Mouse (Mus musculus) embryonic stem cell, embryonic (primary cell): ENCODE data around the gene Lysmd2.

ENCODE experiments used
- CTCF ChIA-PET, 4 experiments: fragments of 300-600 bp in 2 of 4; fragments of 350-600 bp in 2 of 4; sonication (Branson Sonifier 250); formaldehyde crosslinking; loops; one replicate each; lab custom pipeline; 2022; ENCODE audit warnings: inconsistent platforms in 2 of 4; lab: Charles Lee
- POLR2A ChIA-PET, 4 experiments: fragments of 300-600 bp in 2 of 4; fragments of 350-600 bp in 2 of 4; sonication (Branson Sonifier 250); formaldehyde crosslinking; loops; one replicate each; lab custom pipeline; 2022; ENCODE audit warnings: antibody characterized with exemption in 4 of 4, inconsistent platforms in 1 of 4; lab: Charles Lee

The Lysmd2 gene

GRCm38 (mm10) chr9:75625556-75626307 lies at the start of gene Lysmd2:
TSS of gene Lysmd2 (plus strand) at chr9:75625741.
- ChIA-PET CTCF (interaction anchor here in 3 of 4 experiments (0.6 to 2.0 kb wide), 9 partner anchors 15 to 555 kb away, joined by 3 to 6 read pairs (median 3); partner anchors contain the start of genes Myo5a (in 1 of the 3), Scg3 (in 1 of the 3) and Tmod2 (in 1 of the 3)), POLR2A (interaction anchor here (0.6 to 3.3 kb wide), 30 partner anchors 9 to 717 kb away, joined by 3 to 23 read pairs (median 4); partner anchors contain the start of genes Tmod2 (in 4 of the 4), Leo1 (in 1 of the 4), Scg3 (in 1 of the 4) and Tmod3 (in 1 of the 4))

GRCm38 (mm10) chr9:75579321-75579720 lies 46.2 kb upstream of the Lysmd2 start:
- ChIA-PET POLR2A (no interaction called here), CTCF (interaction anchor here (0.6 to 1.2 kb wide), 4 partner anchors 18 to 546 kb away, joined by 3 to 5 read pairs (median 4); no protein-coding TSS in a partner anchor)

GRCm38 (mm10) chr9:75581694-75582350 lies 43.7 kb upstream of the Lysmd2 start:
- ChIA-PET POLR2A (interaction anchor here in 3 of 4 experiments (0.6 to 1.8 kb wide), 8 partner anchors 17 to 865 kb away, joined by 3 to 6 read pairs (median 4); partner anchors contain the start of genes Lysmd2 (in 1 of the 3) and Tmod2 (in 1 of the 3)), CTCF (interaction anchor here (0.6 to 2.1 kb wide), 37 partner anchors 8 to 299 kb away, joined by 3 to 15 read pairs (median 4); partner anchors contain the start of genes Lysmd2 (in 1 of the 4), Tmod2 (in 1 of the 4) and Tmod3 (in 1 of the 4))

- ChIA-PET POLR2A (interaction anchor here in 2 of 4 experiments (0.6 to 2.1 kb wide), 4 partner anchors 36 to 742 kb away, joined by 4 to 8 read pairs (median 5); no protein-coding TSS in a partner anchor), CTCF (interaction anchor here in 3 of 4 experiments (0.9 to 1.6 kb wide), 3 partner anchors 8 kb away, joined by 3 to 5 read pairs (median 5); no protein-coding TSS in a partner anchor)
Observed at GRCm38 (mm10) chr9:75589850-75590790, 35.4 kb upstream of the Lysmd2 start.

- ChIA-PET POLR2A (interaction anchor here in 2 of 4 experiments (1.0 to 1.1 kb wide), 2 partner anchors 32 to 52 kb away, joined by 3 read pairs; partner anchors contain the start of gene Lysmd2 (in 1 of the 2)), CTCF (interaction anchor here in 3 of 4 experiments (0.6 to 1.9 kb wide), 3 partner anchors 11 to 39 kb away, joined by 3 to 7 read pairs (median 6); no protein-coding TSS in a partner anchor)
Observed at GRCm38 (mm10) chr9:75593481-75593880, 32.1 kb upstream of the Lysmd2 start.

- ChIA-PET POLR2A (no interaction called here), CTCF (interaction anchor here in 1 of 4 experiments (0.6 kb wide), 1 partner anchor 18 kb away, joined by 5 read pairs; no protein-coding TSS in a partner anchor)
Observed at GRCm38 (mm10) chr9:75597036-75597435, 28.5 kb upstream of the Lysmd2 start.

- ChIA-PET POLR2A (no interaction called here), CTCF (interaction anchor here in 1 of 4 experiments (0.9 kb wide), 1 partner anchor 104 kb away, joined by 5 read pairs; no protein-coding TSS in a partner anchor)
Observed at GRCm38 (mm10) chr9:75597596-75597995, 27.9 kb upstream of the Lysmd2 start.

- ChIA-PET POLR2A (no interaction called here), CTCF (no interaction called here)
Observed at GRCm38 (mm10) chr9:75599191-75599841, 26.2 kb upstream of the Lysmd2 start.

GRCm38 (mm10) chr9:75600166-75600934 lies 25.2 kb upstream of the Lysmd2 start:
- ChIA-PET CTCF (no interaction called here), POLR2A (no interaction called here)

GRCm38 (mm10) chr9:75601510-75601909 lies 24.0 kb upstream of the Lysmd2 start:
- ChIA-PET POLR2A (interaction anchor here in 1 of 4 experiments (0.6 kb wide), 2 partner anchors 38 to 44 kb away, joined by 3 to 4 read pairs; no protein-coding TSS in a partner anchor), CTCF (no interaction called here)

GRCm38 (mm10) chr9:75607496-75607895 lies 18.0 kb upstream of the Lysmd2 start:
- ChIA-PET CTCF (interaction anchor here in 2 of 4 experiments (0.6 to 0.7 kb wide), 3 partner anchors 157 to 1173 kb away, joined by 3 to 6 read pairs (median 5); no protein-coding TSS in a partner anchor), POLR2A (interaction anchor here in 3 of 4 experiments (0.6 to 1.2 kb wide), 6 partner anchors 25 to 1370 kb away, joined by 3 to 6 read pairs (median 3); no protein-coding TSS in a partner anchor)

GRCm38 (mm10) chr9:75609505-75609904 lies 16.0 kb upstream of the Lysmd2 start:
- POLR2A ChIA-PET, result interaction anchor here in 2 of 4 experiments (2.1 to 2.7 kb wide), 2 partner anchors 16 kb away, joined by 19 to 23 read pairs; partner anchors contain the start of gene Lysmd2 (in 2 of the 2)

GRCm38 (mm10) chr9:75609965-75610364 lies 15.6 kb upstream of the Lysmd2 start:
- ChIA-PET POLR2A (interaction anchor here (0.6 to 2.7 kb wide), 6 partner anchors 14 to 955 kb away, joined by 3 to 23 read pairs (median 6); partner anchors contain the start of gene Lysmd2 (in 2 of the 4)), CTCF (no interaction called here)

More at GRCm38 (mm10) chr9:75609505-75609904, 16.0 kb upstream of the Lysmd2 start:
- CTCF ChIA-PET, result interaction anchor here in 1 of 4 experiments (0.9 kb wide), 1 partner anchor 81 kb away, joined by 3 read pairs; no protein-coding TSS in a partner anchor

- ChIA-PET CTCF (interaction anchor here (0.5 to 1.5 kb wide), 6 partner anchors 15 to 566 kb away, joined by 3 to 8 read pairs (median 3); no protein-coding TSS in a partner anchor), POLR2A (interaction anchor here (0.6 to 2.7 kb wide), 12 partner anchors 12 to 956 kb away, joined by 3 to 23 read pairs (median 4); partner anchors contain the start of genes Lysmd2 (in 4 of the 4) and Scg3 (in 1 of the 4))
Observed at GRCm38 (mm10) chr9:75610571-75611493, 14.7 kb upstream of the Lysmd2 start, which contains the start of gene Tmod2. TSS of gene Tmod2 (minus strand) at chr9:75611325.
